Mouse (Mus musculus) kidney, adult 8-10 months (tissue): ENCODE data around the gene Adcy1.

Source experiments
- DNase-seq, 2 experiments: peaks; one replicate each; pipeline ENCODE4 v3.0.0; 2022

Adcy1 gene

DNA sequence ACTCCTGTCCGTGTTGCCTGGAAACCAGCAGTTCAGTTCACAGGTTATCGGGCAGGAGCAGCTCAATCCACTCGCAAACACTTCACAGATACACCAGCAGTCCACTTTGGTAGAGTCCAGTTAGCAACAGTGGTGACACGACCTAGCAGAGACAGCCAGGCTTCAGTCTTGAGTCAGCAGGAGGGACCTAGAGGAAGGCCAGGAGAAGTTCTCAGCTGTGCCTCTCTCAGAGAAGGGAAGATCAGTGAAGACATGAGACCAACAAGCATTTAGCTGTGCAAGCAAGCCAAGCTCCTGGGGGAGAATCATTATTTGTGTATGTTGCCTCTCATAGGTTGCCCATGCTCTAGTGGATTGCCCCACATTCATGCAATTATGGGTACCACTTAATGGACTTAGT lies 164.8 kb downstream of the Adcy1 start:
- DNase-seq = no peak
